Mouse (Mus musculus): ENCODE measurements around the gene Acvrl1. TPM values are rescaled to one million over a fixed set of nuclear protein-coding genes. Genes with fewer than 3 reads are reported as not detected.

The Acvrl1 gene
- total RNA-seq, 2 experiments from 2014 or later, result 8.2 to 27.6 TPM

DNA sequence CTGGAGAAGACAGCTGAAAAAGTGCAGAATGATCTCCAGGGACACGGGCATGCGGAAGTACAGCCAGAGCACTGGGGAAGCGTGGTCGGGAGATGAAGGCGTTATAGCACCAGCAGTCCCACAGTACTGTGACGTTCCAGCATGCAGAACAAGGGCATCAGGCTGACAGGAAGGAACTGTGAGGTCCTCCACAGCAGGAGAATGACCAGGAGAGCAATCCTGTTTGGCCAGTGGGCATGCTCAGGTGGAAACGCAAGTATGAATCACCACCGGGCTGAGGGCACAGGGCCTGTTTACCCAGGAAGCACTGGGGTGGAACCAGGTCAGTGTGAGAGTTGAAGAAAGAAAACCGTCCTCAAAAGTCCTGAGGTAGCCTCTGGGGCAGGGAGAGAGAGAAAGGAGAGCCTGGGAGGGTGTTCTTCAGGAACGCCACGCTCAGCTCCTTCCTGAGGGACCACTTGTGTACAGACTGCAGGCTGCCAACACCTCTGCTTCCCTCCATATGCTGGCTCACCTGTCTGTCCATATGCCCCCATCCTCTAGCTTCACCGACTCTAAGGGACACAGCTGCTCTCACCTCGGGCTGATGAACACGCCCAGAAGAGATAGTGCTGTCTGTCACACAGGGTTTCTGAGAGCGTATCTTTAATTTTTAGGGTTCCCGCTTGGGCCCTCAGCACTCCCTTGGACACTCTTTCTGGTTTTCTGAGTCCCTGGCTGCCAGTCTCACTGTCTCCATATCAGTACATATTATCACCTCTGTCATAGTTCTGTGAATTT, 37.5 kb downstream of the Acvrl1 start:
- ATAC-seq (ENCODE audit: poor library complexity, severe bottlenecking), result peak; percentile 54; the same call in 1 of the 2 replicates

GRCm38 (mm10) chr15:101167553-101167952, 39.2 kb downstream of the Acvrl1 start:
- ATAC-seq (ENCODE audit: poor library complexity, severe bottlenecking), result no peak

DNA sequence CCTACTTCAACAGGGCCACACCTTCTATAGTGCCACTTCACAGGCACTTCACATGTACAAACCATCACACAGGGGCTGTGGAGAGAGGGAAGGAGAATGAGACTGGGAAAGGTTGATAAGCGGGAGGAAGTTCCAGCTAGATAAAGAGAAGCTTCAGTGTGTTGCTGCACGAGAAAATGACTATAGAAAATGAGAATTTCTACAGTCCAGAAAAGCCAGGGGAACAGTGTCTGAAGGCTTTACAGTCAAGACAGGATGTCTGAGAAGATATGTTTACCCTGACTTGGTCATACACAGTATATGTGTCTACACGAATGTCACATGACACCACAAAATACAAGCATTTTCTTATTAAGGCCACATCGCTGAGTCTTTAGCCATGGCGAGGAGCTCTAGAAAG, 41.6 kb downstream of the Acvrl1 start:
- no peak for ATAC-seq (ENCODE audit: poor library complexity, severe bottlenecking)

DNA sequence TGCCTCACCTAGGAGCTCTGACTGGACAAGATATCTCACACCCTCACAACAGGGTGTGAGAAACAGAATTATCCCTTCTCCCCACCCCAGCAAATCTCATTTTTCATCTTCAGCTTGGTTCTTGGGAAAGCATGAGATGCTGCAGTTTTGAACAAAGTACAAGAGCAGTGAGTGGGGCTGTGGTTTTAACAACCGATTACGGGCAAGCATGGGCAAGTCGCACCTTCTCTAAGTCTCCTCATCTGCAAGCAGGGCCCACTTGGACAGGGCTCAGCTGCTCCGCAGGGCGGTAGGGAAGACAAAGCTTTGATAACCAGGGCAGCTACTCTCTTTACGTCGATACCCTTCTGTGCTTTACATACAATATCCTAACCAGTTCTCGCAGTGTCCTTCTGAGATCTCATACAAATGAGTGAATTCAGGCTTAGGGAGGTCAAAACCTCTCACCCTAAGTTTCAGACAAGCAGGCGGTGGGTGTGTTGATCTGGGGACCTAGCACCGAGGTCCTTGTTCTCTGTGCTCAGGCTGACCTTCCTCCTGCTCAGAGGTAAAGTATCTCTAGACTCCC, 42.2 kb downstream of the Acvrl1 start:
- ATAC-seq (ENCODE audit: poor library complexity, severe bottlenecking), result no peak

DNA sequence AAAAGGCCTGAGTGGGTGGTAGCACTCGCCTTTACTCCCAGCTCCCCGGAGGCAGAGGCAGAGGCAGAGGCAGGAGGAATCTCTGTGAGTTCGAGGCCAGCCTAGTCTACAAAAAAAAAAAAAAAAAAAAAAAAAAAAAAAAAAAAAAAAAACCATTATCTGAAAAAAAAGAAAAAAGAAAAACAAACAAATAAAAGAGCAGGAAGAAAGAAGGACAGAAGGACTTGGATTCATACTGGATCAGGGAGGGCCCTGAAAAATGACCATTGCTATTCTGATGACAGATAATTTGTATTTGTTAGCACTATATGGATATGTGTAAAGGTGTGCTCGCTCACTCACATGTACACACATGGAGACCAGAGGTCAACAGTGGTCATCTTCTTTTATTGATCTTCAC, 43.0 kb downstream of the Acvrl1 start:
- no peak for ATAC-seq (ENCODE audit: poor library complexity, severe bottlenecking)

DNA sequence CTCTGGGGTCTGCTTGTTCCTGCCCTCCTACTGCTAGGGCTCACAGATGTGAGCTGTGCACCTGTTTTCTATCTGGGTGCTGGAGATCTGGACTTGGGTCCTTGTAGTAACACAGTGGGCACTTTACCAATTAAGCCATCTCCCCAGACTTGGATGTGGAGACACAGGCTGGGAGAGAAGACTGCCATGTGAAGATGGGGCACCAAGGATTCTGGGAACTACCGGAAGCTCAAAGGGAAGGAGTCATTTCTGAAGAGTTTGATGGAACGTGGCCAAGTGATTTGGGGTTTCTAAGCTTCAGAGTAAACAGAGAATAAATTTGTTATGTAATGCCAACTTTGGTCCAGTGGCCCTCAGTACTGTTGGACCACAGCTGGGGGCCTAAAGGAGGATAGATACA, 43.7 kb downstream of the Acvrl1 start:
- no peak for ATAC-seq (ENCODE audit: poor library complexity, severe bottlenecking)

GRCm38 (mm10) chr15:101173421-101174211, 45.3 kb downstream of the Acvrl1 start, which contains the start of gene Acvr1b:
Acvr1b (plus strand) TSS chr15:101174067.
- ATAC-seq (ENCODE audit: poor library complexity, severe bottlenecking), result peak; percentile 92

GRCm38 (mm10) chr15:101174294-101175130, 46.2 kb downstream of the Acvrl1 start:
- no peak for ATAC-seq (ENCODE audit: poor library complexity, severe bottlenecking)

DNA sequence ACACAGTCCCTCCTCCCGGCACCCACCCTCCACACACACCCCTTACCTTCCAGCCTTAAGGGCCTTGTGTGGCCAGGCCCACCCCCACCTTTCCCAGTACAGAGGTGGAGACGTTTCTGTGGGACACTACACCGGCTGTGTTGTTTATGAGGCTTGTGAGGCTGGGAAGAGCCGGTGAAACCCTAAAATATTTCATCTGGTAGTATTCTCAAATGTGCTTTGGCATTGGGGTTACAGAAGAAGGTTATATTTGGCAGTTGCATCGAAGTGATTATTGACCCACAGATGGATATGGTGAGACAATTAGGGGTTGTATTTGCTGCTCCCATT, 46.8 kb downstream of the Acvrl1 start:
- ATAC-seq (ENCODE audit: poor library complexity, severe bottlenecking), result no peak

DNA sequence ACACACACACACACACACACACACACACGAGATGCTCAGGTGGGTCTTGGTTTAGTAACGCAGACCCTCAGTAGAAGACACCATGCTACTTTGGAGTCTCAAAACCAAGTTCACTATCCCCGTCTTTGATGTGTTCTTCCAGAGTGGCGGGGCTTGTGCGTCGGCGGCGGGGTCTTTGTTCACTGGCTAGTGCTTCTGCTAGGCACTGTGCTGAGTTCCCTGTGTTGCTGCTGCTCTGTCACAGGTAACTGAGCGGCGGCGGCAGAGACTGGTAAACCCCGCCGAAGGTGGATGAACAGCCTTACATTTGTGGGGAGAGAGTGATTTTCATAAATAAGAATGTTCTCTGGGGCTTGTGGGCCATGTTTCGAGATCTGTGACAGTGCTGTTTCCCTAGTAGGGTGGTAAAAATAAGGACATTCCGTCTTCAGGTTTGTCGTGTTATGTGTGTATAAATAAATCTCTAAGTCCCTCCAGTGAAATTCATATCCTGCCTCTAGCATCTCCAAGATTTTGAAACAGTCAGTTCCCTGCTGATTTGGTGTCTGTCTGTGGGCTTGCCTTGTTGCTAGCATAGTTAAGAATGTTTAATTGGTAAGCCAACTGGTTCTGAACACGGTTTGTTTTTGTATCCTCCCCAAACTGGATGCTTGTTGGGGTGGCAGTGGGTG, 47.4 kb downstream of the Acvrl1 start:
- no peak for ATAC-seq (ENCODE audit: poor library complexity, severe bottlenecking)

- no peak for ATAC-seq (ENCODE audit: poor library complexity, severe bottlenecking)
Observed at GRCm38 (mm10) chr15:101176284-101176680, 48.0 kb downstream of the Acvrl1 start.

DNA sequence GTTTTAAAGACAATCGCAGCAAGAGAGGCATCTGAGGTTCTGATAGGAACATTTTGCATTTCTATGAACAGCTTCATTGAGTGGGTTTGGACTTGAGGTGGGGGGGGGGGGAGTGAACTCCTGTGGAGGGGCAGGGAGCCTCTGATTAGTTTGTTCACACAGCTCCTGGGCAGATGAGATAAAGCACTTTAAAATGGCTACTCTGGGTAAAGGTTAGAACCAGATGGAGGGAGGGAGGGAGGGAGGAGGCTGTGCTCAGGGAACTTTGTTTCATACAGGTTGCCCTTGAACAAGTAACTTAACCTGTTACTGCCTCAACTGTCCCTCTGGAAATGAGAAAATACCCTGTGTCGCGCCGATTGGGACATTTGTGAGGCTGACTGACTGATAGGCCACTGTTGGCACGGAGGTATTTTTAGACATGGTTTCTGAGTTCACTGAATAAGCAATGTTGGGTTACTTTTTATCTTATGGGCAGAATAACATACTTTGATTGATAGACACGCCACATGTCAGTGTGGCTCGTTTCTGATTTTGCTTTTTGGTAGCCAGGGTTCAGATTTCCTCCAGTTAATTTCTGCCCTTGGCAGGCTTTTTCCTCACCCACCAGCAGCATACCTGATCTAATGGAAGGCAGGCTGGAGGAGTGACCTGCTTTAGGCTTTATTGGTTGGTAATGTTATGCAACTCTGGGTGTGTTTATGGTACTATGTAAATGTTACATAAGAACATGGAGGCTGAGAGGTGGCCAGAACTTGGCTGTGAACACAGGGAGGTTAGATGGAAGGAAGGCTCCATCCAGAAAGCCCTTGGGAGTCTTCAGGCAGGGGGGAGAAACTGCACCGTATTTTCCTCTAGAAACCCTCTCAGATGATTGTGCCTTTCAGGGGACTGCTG, 48.7 kb downstream of the Acvrl1 start:
- ATAC-seq (ENCODE audit: poor library complexity, severe bottlenecking), result no peak

DNA sequence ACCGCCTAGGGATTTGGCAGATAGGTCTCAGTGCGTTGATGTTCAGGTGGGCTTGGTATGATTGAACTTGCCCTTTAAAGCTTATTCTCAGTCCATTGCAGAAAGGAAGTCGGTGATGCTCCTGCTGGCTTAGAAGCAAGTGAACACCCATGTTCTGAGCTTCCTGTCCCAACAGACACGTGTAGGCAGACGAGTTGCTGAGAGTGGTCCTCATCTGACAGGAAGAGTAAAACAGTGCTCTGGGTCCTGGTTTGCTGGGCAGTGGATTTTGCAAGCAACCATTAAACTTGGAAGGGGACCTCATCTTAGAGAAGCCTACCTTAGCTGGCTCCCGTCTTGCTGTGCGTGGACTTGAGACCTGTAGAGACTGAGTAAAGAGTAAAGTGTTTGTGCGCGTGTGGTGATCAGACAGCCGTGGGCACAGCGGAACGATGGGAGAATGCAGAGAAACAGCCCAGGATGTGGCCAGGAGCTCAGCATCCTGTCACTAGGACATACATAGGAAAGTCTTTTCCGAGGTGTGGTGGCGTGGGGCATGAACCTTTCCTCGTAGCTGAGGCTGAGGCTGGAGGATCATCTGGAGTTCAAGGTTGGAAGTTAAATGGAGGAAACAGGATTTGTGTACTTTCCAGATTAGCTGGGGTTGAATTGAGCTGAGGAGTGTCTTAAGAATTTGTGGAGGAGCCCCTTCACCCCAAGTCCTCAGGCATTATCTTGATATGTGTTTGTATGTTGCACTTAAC, 52.2 kb downstream of the Acvrl1 start:
- no peak for ATAC-seq (ENCODE audit: poor library complexity, severe bottlenecking)

GRCm38 (mm10) chr15:101181106-101181466, 52.8 kb downstream of the Acvrl1 start:
- ATAC-seq (ENCODE audit: poor library complexity, severe bottlenecking), result no peak

DNA sequence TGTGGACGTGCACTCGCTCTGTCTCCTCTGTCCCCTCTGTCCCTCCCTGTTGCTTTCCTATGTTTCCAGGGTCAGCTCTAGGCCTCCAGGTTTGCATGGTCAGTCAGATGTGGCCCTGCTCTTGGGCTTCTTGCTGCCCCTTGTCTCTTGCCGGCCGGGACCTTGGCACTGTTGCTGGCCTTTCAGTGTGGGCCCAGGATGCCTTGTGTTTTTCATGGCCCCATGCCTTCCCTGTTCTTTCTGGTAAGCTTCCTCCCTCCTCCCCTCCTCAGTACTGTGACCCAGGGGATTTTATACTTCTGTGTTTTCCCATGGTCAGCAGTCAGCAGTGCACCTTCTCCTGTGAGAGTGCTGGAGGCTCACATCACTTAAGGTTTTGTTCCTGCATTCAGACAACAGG, 53.2 kb downstream of the Acvrl1 start:
- no peak for ATAC-seq (ENCODE audit: poor library complexity, severe bottlenecking)

DNA sequence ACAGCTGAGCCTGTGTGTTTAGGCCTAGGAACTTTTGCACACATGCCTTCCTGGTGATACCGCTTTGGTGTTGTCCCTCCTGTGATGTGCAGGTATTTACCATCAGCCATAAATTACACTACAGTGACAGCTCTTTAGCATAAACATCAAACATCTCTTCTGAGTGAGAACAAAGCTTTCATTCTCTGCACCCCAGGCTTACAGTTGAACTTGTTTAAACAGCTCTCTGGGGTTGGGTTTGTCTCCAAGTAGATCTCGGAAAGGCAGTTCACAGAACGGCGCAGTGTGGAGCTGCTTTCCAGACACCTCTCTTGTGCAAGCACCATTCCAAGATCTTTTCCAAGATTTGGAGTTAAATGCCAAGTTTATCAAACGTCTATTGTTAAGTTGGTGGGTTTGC, 54.4 kb downstream of the Acvrl1 start:
- no peak for ATAC-seq (ENCODE audit: poor library complexity, severe bottlenecking)

- ATAC-seq (ENCODE audit: poor library complexity, severe bottlenecking), result no peak
Observed at GRCm38 (mm10) chr15:101184300-101184699, 56.0 kb downstream of the Acvrl1 start.

- ATAC-seq (ENCODE audit: poor library complexity, severe bottlenecking), result no peak
Observed at GRCm38 (mm10) chr15:101185549-101185948, 57.2 kb downstream of the Acvrl1 start.

DNA sequence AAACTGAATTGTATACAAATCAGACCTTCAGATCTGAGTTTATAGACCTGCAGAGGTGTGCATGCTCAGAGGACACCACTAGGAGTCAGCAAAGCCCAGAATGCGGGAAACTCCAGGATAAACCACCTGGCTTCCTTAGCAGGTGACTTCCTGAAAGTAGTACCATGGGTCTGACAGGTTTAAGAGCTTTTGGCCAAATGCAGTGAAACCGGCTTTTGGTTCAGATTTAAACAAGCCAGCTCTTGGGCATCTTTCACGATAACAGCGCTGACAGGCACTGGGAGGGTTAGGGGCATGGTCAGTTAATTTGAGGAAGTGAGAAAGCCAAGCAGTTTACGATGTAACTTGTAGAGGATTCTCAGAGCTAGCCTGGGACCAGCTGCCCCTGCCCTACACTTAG, 59.6 kb downstream of the Acvrl1 start:
- peak; percentile 64 for ATAC-seq (ENCODE audit: poor library complexity, severe bottlenecking)

Data from megakaryocyte, adult 5-6 weeks (primary cell).